Mouse (Mus musculus): ENCODE results near the gene Prdx2. TPM values are rescaled to one million over a fixed set of nuclear protein-coding genes. Genes with fewer than 3 reads are reported as not detected.
A peak's percentile ranks its signal among the peaks of the same experiment; 100 is the strongest.

The Prdx2 gene
- 1,271 and 1,280 TPM in 2 replicates for polyA plus RNA-seq (2016; fragmentation: Nextera tagmentation; extraction: Ambion mirVana)

- ATAC-seq (ENCODE audit: low FRiP score) = peak; percentile 77
- H3K36me3 ChIP-seq (replicated peaks) = peaks cover 38% of the 10 kb centered on the region
- H3K27ac ChIP-seq = peak within 1 kb of the TSS; percentile 76
- peak within 1 kb of the TSS; percentile 90 for H3K9ac ChIP-seq
- H3K4me1 ChIP-seq = peaks cover 37% of the 10 kb centered on the region
- under 1% methylated on average over 56 of the region's 56 CpGs for WGBS
- H3K4me2 ChIP-seq = peak within 1 kb of the TSS; percentile 94
- no peaks in the 10 kb centered on the region for H3K27me3 ChIP-seq
- no peaks in the 10 kb centered on the region for H3K9me3 ChIP-seq
- H3K4me3 ChIP-seq (replicated peaks) = peak within 1 kb of the TSS; percentile 63
Observed at GRCm38 (mm10) chr8:84969241-84970134, at the start of gene Prdx2, which contains the start of the genes Gm49661 and Rnaseh2a. Gene Prdx2, plus strand, starts transcription at chr8:84969587. Gene Gm49661, minus strand, starts transcription at chr8:84969433. Gene Rnaseh2a, minus strand, starts transcription at chr8:84969767.

DNA sequence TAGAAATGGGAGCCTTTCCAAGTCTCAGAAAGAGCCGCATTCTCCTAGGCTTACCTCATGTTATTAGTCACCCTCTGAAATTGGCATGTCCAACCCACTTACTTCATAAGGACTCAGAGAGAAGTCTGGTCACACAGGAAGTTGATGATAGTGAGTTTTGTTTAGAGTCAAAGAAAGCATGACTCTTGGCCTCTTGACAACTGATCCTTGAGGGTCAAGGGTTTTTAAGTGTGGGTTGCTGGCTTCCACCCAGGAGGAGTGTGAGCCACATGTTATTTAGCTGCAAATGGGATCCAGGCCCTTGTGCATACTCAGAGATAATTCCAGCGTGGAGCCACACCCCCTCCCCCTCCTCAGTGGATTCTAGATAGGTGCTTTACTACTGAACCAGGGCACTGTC lies 47.8 kb upstream of the Prdx2 start:
- Histone ChIP-seq H3K4me1 (no peaks in the 10 kb centered on the region), H3K4me3 (replicated peaks) (no peak overlapping the region), H3K9me3 (no peaks in the 10 kb centered on the region), H3K27ac (no peak overlapping the region), H3K4me2 (no peak overlapping the region), H3K9ac (no peak overlapping the region), H3K36me3 (replicated peaks) (peaks cover 67% of the 10 kb centered on the region), H3K27me3 (peaks cover 26% of the 10 kb centered on the region)
- 93% methylated on average over 2 of the region's 2 CpGs for WGBS
- ATAC-seq (ENCODE audit: low FRiP score) = no peak

GRCm38 (mm10) chr8:84925557-84925956 lies 43.8 kb upstream of the Prdx2 start:
- H3K9me3 ChIP-seq = no peaks in the 10 kb centered on the region
- H3K27me3 ChIP-seq = peaks cover 20% of the 10 kb centered on the region
- H3K9ac ChIP-seq = no peak overlapping the region
- no peak for ATAC-seq (ENCODE audit: low FRiP score)
- H3K4me1 ChIP-seq = peaks cover 15% of the 10 kb centered on the region
- no peak overlapping the region for H3K27ac ChIP-seq
- no peak overlapping the region for H3K4me2 ChIP-seq
- no peak overlapping the region for H3K4me3 ChIP-seq (replicated peaks)
- peaks cover 47% of the 10 kb centered on the region for H3K36me3 ChIP-seq (replicated peaks)
- 89% methylated on average over 7 of the region's 7 CpGs for WGBS

GRCm38 (mm10) chr8:84927513-84927912 lies 41.9 kb upstream of the Prdx2 start:
- Histone ChIP-seq H3K4me2 (no peak overlapping the region), H3K4me1 (peaks cover 15% of the 10 kb centered on the region), H3K9me3 (no peaks in the 10 kb centered on the region), H3K36me3 (replicated peaks) (peaks cover 33% of the 10 kb centered on the region), H3K9ac (no peak overlapping the region), H3K27me3 (peaks cover 34% of the 10 kb centered on the region), H3K27ac (no peak overlapping the region), H3K4me3 (replicated peaks) (no peak overlapping the region)
- ATAC-seq (ENCODE audit: low FRiP score) = no peak
- WGBS = 87% methylated on average over 1 of the region's 1 CpGs

DNA sequence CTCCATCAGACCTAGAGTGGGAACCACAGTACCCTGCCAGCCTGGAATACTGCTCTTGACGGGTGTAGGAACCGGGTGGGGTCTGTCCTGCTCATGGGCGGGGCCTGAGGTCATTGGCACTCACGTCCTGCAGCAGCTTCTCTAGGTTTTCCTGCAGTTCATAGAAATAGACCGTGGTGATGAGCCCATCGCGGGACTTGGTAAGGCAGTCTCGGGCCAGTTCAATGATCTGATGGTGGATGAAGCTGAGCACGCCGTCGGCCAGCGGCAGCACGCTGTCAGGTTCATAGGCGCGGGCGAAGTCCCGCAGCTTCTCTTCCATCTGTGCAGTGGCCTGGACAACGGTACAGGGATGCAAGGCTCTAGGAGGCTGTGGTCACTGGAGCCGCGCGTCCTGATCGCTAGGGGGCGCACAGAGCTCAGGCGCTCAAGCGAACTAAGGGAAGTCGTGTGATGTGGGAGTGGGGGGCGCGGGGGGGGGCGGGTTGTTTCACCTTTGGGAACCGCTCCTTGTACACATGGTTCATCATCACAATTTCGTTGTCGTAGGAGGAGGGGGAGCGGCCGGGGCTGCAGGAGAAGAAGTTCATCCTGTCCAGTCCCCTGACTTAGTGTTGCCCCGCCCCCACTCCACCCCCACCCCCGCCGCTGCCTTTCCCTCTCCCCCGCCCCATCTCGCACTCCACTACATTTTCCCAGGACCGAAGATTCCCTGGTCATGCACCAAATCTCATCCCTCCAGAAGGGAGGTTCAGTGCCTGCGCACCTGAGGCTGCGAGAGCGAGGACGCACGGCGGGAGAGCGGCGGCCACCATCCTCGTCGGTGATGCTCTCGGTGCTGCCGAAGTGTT lies 40.7 kb upstream of the Prdx2 start:
- ATAC-seq (ENCODE audit: low FRiP score) = peak; percentile 84
- Histone ChIP-seq H3K4me2 (peak overlapping the region; percentile 75), H3K9me3 (no peaks in the 10 kb centered on the region), H3K36me3 (replicated peaks) (peaks cover 26% of the 10 kb centered on the region), H3K4me1 (peaks cover 17% of the 10 kb centered on the region), H3K27me3 (peaks cover 37% of the 10 kb centered on the region), H3K27ac (no peak overlapping the region), H3K4me3 (replicated peaks) (peak overlapping the region; percentile 45), H3K9ac (peak overlapping the region; percentile 59)
- WGBS = 2% methylated on average over 45 of the region's 52 CpGs

DNA sequence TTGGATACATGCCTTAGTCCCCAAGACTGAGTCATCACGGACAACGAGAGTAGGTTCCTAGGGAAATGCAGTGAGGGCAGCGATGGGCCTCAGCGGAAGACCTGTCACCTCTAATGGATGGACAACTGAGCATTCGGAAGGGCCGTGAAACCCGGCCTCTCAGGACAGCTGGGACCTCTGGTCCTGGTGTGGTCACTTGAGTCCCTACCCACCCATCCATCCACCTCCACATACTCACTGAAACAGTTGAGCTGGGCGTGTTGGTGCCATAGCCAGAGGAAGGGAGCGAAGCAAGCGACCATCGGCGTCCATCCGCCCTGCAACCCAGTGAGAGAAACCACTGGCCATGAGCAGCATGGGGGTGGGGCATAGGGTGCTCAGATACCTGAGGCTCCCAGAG lies 38.8 kb upstream of the Prdx2 start:
- H3K27ac ChIP-seq = no peak overlapping the region
- no peak overlapping the region for H3K4me2 ChIP-seq
- H3K9me3 ChIP-seq = no peaks in the 10 kb centered on the region
- peaks cover 14% of the 10 kb centered on the region for H3K36me3 ChIP-seq (replicated peaks)
- H3K4me1 ChIP-seq = peaks cover 36% of the 10 kb centered on the region
- ATAC-seq (ENCODE audit: low FRiP score) = no peak
- 88% methylated on average over 13 of the region's 13 CpGs for WGBS
- H3K4me3 ChIP-seq (replicated peaks) = no peak overlapping the region
- H3K9ac ChIP-seq = no peak overlapping the region
- peaks cover 53% of the 10 kb centered on the region for H3K27me3 ChIP-seq

- WGBS = 87% methylated on average over 16 of the region's 16 CpGs
- Histone ChIP-seq H3K27me3 (peaks cover 66% of the 10 kb centered on the region), H3K27ac (0 out of 2 replicates have a peak overlapping the region, but pooled peaks have one; percentile 89), H3K4me1 (peaks cover 45% of the 10 kb centered on the region), H3K4me2 (peak overlapping the region; percentile 96), H3K4me3 (replicated peaks) (peak overlapping the region; percentile 69; the same call in 1 of the 2 replicates), H3K9ac (0 out of 2 replicates have a peak overlapping the region, but pooled peaks have one; percentile 14), H3K36me3 (replicated peaks) (peaks cover 6% of the 10 kb centered on the region), H3K9me3 (no peaks in the 10 kb centered on the region)
- ATAC-seq (ENCODE audit: low FRiP score) = no peak
Observed at GRCm38 (mm10) chr8:84933767-84934559, 35.4 kb upstream of the Prdx2 start.

DNA sequence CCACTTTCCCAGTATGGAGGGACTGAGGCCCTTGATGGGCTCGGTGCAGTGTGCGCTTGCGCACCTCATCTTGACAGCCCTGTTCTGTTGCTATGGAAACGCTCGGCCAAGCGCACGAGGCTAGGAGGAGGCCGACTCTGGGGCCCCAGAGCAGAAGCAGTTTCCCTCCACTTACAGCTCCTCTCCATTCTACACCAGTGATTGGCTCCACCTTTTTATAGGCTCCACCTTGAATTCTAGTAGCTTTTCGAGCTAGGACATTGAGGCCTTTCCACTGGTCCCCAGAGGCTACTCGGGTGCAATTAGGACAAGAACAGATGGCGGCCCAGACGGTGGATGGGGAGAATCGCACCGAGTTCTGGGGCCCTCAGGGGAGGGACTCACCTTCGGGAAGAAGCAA lies 34.5 kb upstream of the Prdx2 start:
- Histone ChIP-seq H3K4me1 (peaks cover 39% of the 10 kb centered on the region), H3K4me3 (replicated peaks) (peak overlapping the region; percentile 69), H3K9me3 (no peaks in the 10 kb centered on the region), H3K9ac (no peak overlapping the region), H3K27ac (peak overlapping the region; percentile 89), H3K4me2 (peak overlapping the region; percentile 96), H3K36me3 (replicated peaks) (peaks cover 6% of the 10 kb centered on the region), H3K27me3 (peaks cover 62% of the 10 kb centered on the region)
- peak; percentile 84 for ATAC-seq (ENCODE audit: low FRiP score)
- WGBS = under 1% methylated on average over 15 of the region's 15 CpGs

DNA sequence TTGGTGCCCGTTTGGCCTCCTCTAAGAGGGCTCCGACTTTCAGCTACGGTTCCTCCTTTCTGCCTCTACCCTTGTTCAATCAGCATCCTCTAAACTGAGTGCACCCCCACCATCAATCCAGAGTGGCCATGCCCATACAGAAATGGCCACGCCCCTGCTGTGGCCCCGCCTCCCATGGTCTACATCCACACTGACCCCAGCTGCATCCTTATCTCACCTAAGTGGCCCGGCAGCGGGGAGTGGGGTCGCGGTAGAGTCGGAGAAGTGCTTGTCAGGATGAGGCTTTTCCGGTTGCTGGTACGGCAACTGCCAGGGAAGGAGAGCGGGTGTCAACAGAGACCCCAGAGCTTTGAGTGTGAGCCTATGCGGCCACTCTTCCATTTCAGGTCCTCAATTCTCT lies 33.9 kb upstream of the Prdx2 start:
- ATAC-seq (ENCODE audit: low FRiP score) = no peak; the same call in 1 of the 2 replicates
- 8% methylated on average over 14 of the region's 14 CpGs for WGBS
- H3K4me3 ChIP-seq (replicated peaks) = peak overlapping the region; percentile 69
- peaks cover 39% of the 10 kb centered on the region for H3K4me1 ChIP-seq
- H3K36me3 ChIP-seq (replicated peaks) = peaks cover 3% of the 10 kb centered on the region
- peaks cover 56% of the 10 kb centered on the region for H3K27me3 ChIP-seq
- H3K4me2 ChIP-seq = peak overlapping the region; percentile 96
- H3K9me3 ChIP-seq = no peaks in the 10 kb centered on the region
- peak overlapping the region; percentile 80; the same call in 1 of the 2 replicates for H3K9ac ChIP-seq
- peak overlapping the region; percentile 89 for H3K27ac ChIP-seq

DNA sequence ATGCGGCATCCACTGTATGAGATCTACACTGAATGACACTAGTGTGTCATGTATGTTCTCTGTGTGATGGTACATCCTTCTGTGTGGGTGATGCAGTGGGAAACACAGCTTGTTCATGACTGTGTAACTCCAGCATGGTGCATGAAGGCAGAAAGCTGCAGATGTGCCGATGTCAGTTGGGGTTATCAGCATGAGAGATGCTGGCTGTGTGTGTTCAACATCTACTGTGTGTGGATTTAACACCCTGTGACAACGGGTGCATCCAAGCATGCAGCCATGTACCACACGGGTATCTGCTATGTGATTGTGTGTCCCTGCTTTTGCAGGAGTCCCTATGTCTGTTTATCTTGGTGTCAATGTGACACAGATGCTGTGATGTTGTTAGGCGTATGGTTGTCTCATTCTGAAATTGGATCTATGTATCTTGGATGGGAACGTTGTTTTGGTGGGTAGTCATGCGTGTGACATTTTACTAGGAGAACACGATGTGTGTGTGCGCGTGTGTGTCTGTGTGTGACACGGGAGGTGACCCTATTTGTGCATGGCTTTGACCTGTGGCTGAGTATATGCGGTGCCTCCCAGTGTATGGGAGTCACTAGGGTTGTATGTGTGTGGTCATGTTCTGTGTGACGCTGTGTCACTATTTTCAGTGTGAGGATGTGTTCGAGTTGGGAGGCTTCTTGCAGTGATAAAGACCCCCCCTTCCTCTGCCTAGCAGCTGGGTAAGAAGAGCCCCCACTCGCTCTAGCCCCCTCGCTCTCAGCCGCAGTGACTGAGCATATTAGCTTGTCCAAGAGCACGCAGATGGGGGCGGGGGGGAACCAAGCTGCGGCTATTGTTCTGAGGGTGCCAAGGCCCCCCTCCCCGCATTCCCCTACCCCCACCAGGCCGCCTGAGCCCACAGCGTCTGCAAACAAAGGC lies 33.1 kb upstream of the Prdx2 start:
- Histone ChIP-seq H3K4me3 (replicated peaks) (peak overlapping the region; percentile 69), H3K4me2 (peak overlapping the region; percentile 96), H3K4me1 (peaks cover 39% of the 10 kb centered on the region), H3K9me3 (no peaks in the 10 kb centered on the region), H3K36me3 (replicated peaks) (no peaks in the 10 kb centered on the region), H3K9ac (peak overlapping the region; percentile 80), H3K27ac (peak overlapping the region; percentile 89), H3K27me3 (peaks cover 57% of the 10 kb centered on the region)
- ATAC-seq (ENCODE audit: low FRiP score) = peak; percentile 34
- WGBS = 16% methylated on average over 23 of the region's 23 CpGs

Data from forebrain, embryonic 12.5 days (tissue).